Mouse (Mus musculus) cerebellum, postnatal 4 days (tissue): ENCODE data around the gene Hist1h2af.

Experiments
- DNase-seq, 2 experiments: peaks; one replicate each; pipeline ENCODE4 v3.0.0; 2022; ENCODE audit warnings: low spot score in 2 of 2, mixed read lengths in 1 of 2

Gene Hist1h2af

DNA sequence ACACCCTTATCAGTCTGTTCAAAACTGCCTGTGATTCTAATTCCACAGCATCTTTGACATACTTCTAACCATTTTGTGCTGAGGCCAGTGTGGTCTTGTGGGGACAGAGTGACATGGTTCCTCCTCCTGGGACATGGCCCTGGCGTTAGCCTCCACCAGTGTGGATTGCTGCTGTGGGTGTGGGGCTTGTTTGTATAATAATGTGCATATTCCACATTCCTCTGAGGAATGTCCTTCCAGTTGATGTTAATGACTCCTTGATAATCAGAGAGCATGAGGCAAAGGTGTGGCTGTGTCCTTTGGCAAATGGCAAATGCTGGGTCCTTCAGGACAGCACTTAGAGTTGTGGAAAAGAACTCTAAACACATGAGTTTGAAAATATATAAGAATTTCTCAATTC lies 20.2 kb upstream of the Hist1h2af start:
- no peak for DNase-seq

DNA sequence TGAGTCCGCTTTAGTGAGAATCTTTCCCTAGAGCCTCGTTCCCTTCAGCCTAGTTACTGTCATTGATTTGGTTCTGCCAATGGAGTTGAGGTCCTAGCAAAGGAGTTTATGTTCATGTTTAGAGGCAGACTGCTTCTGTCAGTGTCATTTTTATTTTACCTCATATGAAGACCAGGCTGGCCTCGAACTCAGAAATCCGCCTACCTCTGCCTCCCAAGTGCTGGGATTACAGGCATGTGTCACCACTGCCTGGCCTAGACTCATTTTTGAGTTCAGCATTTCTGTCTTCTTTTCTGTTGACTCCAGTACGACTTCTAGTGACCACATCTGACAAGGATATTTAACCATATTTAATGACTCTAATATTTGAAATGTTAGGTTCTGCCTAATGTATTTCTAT lies 18.4 kb upstream of the Hist1h2af start:
- DNase-seq, result no peak

- no peak for DNase-seq
Observed at GRCm38 (mm10) chr13:23515826-23516620, 17.7 kb upstream of the Hist1h2af start.

- peak in 1 of 2 experiments; percentile 81 for DNase-seq
Observed at GRCm38 (mm10) chr13:23516822-23517602, 16.7 kb upstream of the Hist1h2af start.

GRCm38 (mm10) chr13:23517603-23518294 lies 16.0 kb upstream of the Hist1h2af start:
- DNase-seq, result peak; percentile 61 to 84

GRCm38 (mm10) chr13:23518295-23518603 lies 15.5 kb upstream of the Hist1h2af start:
- DNase-seq, result no peak

DNA sequence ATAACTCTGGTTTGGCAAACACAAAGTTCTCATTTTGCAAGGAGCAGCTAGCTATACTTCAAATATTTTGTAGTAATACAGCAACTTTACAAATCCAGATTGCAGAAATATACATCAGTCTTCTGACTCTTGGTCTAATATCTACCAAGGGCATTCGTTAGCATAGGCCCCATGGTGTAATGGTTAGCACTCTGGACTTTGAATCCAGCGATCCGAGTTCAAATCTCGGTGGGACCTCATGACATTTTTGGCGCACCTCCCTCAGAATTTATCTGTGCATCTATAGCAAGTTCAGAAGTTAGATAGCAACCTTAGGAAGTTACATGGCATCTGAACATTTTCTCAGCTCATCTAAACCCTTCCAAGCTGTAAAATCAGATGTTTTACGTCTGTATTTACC lies 14.8 kb upstream of the Hist1h2af start:
- peak in 1 of 2 experiments; percentile 73 for DNase-seq

DNA sequence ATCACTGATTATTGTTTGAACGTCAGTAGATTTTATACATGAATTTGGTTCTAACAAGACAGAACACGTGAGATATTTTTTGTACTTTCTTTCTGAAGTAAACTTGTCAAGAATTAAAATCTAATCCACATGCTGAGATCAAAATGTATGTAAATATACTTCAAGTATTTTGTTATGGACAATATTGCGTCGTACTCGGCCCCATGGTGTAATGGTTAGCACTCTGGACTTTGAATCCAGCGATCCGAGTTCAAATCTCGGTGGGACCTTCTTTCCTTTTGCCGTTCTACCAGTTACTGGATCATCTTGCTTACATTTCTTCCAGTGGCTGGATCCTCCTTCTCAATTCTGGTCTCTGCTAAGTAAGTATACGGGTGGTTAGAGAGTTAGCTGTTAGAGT lies 14.3 kb upstream of the Hist1h2af start:
- peak in 1 of 2 experiments; percentile 64 for DNase-seq

DNA sequence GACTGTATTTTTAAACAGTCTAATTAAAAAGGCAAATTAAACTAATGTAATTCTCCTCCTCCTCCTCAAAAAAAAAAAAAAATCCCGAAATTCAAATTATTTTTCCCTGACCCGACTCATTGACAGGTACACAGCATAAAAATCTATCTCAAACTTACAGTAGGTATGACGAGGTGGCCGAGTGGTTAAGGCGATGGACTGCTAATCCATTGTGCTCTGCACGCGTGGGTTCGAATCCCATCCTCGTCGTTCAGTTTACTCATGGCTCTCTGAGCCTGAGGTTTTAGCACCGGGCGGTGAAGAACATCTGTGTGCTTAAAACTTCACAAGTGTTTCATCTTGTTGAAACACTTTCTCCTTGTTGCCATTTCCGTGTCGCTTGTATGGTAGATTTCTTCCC lies 12.0 kb upstream of the Hist1h2af start:
- DNase-seq, result peak in 1 of 2 experiments; percentile 64

- no peak for DNase-seq
Observed at GRCm38 (mm10) chr13:23523976-23524375, 9.7 kb upstream of the Hist1h2af start.

- DNase-seq, result peak; percentile 72 to 75
Observed at GRCm38 (mm10) chr13:23524654-23525053, 9.1 kb upstream of the Hist1h2af start.

GRCm38 (mm10) chr13:23525901-23526300 lies 7.8 kb upstream of the Hist1h2af start:
- no peak for DNase-seq

- peak; percentile 89 to 96 for DNase-seq
Observed at GRCm38 (mm10) chr13:23526312-23526711, 7.4 kb upstream of the Hist1h2af start.

GRCm38 (mm10) chr13:23529005-23529404 lies 4.7 kb upstream of the Hist1h2af start:
- no peak for DNase-seq

DNA sequence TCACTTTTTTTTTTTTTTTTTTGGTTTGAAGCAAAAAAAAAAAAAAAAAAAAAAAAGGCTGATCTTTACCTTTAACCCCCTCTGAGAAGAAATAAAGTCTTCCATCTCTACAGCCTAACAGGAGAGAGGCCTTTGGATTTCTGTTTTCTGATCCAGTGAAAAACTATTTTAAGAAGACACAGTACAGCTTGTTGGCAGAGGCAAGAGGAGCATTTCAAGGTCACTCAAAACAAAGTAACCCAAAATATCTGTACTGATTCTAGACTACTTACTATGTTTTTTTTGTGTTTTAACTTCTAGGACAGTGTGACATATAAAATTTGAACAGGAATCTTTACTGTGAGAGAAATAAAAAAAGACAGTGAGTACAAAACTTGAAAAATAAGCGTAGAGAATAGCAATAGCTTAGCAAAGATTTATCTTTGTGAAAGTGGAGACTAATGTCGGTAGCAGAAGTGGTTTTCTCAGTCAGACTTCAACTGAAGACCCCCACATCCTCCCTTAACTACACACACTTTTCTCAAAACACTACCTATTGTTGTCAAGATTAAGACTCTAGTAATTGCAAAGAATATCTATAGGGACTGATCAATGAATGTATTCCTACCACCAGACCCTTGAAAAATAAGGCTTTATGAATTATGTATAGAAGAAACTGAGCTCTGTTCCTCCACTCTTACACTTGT lies 4.1 kb upstream of the Hist1h2af start:
- no peak for DNase-seq

GRCm38 (mm10) chr13:23530181-23530900 lies 3.4 kb upstream of the Hist1h2af start:
- peak in 1 of 2 experiments; percentile 60 for DNase-seq

GRCm38 (mm10) chr13:23530901-23531875 lies 2.5 kb upstream of the Hist1h2af start, which contains the start of gene Hist1h4h:
Gene Hist1h4h (plus strand): TSS chr13:23531050.
- peak; percentile 87 to 96 for DNase-seq

GRCm38 (mm10) chr13:23532262-23533075 lies 1.2 kb upstream of the Hist1h2af start:
- no peak for DNase-seq
